Mouse (Mus musculus) kidney, adult 9 months (tissue): ENCODE results near the gene Abca4.
A peak's percentile ranks its signal among the peaks of the same experiment; 100 is the strongest.

ENCODE experiments used
- DNase-seq: peaks from one replicate; pipeline ENCODE4 v3.0.0; 2022

The Abca4 gene

DNA sequence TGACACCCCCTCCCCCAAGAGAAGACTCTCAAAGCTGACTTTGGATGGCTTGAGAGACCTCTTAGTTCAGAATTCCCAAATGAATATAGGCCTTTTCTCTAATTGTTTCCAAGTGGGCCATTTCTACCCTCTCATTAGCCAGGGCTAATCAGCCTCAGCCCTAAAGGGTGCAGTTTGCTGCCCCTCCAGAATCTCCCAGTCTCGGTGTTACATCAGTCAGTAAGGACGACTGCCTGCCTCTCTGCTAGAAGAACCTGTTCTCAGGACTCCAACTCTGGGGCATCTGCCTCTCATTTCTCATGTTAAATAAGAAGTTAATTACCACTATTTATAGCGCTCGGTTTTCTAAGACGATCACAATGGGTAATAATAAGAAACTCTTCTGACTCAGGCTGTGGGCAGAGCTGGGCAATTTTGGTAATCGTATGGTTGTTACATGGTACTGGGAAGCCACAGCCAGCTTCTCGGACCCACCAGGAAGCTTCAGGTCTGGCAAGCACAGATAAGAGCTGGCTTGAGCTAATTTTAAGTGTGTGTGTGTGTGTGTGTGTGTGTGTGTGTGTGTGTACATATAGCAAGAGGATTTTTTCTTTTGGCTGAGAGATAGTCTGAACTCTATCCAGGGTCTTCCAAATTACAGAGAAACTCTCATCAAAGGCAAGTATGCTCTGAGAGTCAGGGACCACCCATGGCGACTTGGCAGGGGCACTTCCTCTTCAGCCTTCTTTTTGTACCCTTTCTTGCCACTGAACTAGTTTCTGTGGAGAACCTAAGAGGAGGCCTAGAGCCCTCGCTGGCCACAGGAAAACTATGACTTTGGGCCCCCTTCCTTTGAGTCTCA lies 67.1 kb downstream of the Abca4 start:
- DNase-seq: no peak

DNA sequence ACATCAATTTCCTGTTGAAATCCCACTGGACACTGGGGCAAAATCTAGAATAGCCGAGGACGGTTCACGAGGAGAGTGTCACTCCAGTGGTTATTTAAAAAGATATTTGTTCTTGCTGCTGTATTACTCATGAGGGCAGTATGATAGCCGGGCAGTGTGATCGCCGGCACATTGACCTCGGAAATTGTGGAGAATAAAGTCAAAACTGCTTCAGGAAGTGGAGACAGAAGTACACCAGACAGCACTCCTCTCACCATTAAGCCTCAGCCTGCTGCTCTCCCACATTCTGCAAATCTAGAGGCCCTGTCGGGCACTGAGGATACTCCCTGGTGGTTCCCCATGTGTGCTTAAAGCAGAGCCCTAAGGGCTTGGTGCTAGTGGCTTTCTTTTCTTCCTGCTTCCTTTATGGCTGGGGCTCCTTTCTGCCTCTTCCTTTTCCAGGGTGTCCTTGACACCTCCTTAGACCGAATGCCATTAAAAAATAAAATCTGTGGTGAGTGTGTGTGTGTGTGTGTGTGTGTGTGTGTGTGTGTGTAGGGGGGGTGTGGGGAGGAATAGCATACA lies 74.5 kb downstream of the Abca4 start:
- no peak for DNase-seq

DNA sequence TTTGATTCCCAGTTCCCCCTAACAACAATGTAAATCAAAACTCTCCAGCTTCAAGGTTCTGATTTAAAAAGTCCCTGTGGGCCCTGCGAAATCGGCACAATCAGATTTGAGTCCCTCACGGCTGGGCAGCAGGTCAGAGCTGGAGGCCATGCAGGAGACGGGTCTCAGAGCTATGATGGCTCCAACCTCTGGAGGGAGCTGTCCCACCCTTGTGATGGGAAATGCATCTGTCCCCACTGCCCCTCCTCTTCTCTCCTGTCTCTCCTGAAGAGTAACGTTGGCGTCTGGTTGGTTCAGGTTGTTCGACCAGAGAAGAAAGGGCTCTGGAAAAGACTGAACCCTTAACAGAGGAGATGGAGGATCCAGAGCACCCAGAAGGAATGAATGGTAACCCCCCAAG lies 75.5 kb downstream of the Abca4 start:
- DNase-seq: no peak

DNA sequence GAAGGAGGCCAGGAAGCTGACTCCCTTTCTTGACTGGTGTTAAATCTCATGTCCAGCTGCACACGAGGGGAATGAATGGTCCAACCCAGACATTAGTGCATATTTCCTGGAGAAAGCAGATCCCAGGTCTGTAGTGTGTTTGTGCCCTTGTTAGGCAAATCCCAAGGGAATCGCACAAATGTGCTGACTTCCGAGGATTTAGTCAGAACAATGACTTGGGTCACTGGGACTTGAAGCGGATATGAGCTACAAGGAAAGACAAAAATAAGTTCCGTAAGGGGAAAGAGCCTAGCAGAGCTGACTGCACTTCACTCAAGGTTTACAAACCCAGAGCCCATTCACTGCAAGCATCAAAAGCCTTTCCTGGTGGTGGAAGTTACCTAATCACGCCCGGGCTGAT lies 76.0 kb downstream of the Abca4 start:
- DNase-seq: peak; percentile 79

DNA sequence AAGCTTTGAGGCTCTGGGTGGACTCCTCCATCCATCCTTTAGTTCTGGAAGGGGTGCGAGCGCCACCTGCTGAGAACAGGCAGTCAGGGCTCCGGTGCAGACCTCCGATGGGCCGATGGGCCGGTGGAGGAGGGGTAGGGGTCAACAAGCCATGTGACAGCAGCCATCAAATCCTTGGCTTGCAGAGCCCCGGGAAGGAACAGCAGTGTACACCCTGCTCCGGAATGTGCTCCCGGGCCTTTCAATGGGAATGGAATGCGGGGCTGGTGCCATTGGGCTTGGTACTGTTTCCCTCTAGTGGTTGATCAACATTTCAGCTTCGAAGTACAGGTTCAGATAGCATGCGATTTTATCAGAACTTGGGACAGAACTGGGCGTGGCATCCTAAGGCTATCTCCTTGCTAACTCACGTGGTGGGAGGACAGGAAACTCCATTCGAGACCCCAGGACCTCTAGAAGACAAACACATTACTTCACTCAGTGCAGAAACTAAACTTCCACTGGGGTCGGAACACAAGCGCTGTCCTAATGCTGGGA lies 78.0 kb downstream of the Abca4 start:
- peak; percentile 98 for DNase-seq

DNA sequence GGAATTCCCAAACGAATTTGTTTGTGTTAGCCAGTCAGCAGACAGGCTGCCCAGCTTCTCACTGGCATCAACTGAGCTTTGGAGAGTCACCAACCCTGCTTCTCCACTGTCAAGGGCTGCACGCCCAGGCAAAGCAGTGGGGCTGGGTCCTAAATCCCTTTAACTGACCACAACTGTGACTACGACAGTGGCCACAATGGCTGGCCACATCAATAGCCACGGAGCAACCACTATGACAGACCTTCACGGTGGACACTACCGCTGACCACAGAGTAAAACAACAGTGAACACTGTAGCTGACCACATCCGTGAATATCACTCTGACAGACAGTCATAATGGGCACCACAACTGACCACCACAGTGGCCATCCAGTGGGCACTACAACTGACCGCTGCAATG lies 78.6 kb downstream of the Abca4 start:
- DNase-seq: no peak

DNA sequence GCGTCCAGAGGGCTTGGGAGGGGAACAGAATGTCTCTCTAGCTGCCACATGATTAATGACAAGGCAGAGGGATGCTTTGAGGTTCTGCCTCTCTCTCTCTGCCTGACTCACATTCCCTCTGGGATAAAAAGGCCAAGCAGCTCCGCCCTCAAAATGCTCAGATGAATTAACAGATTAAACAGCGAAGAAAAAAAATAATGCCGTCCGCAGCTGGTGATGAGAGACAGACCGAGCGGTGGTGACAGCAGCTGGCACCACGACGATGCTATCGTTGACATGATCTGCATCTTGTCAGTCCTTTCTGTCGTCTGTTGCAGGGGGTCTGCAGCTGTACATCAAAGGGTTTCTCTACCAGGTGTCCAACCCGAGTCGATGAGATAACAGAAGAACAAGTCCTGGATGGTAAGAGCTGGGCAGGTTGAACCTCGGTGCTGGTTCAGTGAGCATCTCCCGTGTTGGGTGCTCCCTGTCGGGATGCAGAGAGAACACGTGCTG lies 84.8 kb downstream of the Abca4 start:
- DNase-seq: no peak

DNA sequence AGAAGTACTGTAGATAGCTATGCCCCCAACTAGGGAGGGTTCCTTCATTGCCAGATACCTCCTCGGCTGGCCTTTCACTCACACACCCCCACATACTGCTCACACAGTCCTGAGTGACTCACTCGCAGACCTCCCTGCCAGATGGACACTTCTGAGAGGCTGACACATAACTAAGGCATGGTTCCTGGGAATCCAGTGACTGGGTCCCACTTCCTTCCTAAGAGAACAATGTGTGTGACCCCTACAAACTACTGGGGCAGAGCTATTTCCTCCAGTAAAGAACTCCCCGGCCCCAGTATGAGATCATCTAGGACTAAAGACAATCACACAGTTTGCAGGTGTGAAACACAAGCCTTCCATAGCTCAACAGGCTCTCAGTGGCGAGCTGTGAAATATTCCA lies 86.5 kb downstream of the Abca4 start:
- peak; percentile 53 for DNase-seq

DNA sequence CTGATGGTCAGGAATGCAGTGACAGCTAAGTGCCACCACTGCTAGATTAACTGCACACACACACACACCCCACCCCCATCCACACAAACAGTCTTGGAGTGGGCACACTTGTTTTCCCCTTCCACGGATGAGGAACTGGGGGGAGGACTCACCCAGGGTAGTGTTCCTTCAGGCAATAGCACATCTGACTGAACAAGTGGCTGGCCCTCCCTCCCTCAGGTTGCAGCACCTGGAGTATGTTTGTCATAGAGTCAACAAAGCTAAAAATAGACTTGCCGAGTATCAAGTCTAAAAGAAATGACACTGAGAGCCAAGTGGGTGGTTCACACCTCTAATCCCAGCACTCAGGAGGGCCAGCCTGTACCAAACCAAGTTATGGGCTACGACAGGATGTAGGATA lies 87.4 kb downstream of the Abca4 start:
- DNase-seq: peak; percentile 40

DNA sequence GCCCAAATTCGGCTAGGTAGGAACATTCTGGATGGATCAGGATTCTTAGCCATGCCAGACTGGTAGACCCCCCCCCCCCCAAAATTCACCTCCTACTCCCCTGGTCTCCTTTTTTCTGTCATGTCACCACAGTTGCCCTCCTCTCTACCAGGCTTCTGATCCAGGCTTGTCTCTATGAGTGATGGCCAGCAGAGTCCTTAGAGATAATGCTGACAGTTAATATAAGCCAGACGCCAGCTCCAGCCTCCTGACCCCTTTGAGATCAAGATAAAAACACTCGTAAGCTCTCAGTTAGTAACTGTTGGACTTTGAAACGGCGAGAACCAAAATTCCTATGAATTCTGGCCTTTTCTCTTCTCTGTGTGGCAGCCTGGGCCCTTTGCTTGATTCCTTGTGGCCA lies 89.0 kb downstream of the Abca4 start:
- no peak for DNase-seq

DNA sequence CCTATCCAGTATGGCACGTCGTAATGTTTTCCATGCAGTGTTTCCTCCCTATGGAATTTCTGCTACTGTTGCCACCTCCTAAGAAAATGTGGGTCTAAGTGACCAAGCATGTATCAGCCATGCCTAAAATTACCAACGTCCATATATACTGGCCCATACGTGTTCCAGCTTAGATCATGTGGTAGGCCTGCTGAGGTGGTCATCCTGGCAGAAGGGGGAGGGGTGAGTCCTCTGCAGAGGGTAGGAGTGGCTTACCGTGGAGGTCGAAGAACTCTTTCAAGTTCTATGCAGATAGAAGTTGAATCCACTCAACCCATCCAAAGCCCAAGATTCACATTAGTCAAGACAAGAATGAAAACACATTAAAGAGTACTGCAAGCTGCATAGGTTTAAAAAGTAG lies 89.6 kb downstream of the Abca4 start:
- no peak for DNase-seq

DNA sequence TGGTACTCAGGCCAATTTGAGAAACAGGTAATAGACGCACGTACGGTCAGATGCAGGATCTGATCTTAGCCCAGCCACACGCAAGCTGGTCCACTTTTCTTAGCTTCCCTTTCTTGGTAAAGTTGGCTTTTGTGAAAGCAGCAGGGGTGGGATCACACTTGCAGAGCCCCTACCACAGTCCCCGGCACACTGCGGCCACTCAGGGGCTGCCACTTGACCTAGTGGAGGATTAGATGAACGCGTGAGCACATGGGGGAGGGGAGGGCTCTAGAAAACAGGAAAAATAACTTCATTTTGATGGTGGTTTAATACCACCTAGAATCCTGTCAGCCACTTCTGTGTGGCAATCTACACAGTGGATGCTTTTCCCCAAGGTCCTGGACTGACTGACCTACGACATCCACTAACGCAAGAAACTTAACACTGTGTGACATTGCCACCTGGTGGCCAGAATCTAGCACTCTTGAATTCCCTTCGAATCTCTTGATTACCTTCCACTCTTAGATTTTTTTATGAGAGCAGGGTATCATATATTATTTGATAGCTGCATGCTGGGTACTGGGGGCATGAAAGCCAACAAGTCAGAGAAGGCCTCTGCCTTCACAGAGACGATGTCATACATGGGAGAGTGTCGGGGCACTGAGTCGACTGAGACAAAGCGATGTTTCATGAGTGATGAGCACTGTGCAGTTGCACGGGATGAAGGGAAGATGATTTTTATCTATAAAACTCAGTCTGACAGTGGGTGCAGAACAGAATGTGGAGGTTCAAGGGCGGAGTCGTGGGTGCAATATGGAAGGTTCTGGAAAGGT lies 96.6 kb downstream of the Abca4 start:
- DNase-seq: peak; percentile 82

DNA sequence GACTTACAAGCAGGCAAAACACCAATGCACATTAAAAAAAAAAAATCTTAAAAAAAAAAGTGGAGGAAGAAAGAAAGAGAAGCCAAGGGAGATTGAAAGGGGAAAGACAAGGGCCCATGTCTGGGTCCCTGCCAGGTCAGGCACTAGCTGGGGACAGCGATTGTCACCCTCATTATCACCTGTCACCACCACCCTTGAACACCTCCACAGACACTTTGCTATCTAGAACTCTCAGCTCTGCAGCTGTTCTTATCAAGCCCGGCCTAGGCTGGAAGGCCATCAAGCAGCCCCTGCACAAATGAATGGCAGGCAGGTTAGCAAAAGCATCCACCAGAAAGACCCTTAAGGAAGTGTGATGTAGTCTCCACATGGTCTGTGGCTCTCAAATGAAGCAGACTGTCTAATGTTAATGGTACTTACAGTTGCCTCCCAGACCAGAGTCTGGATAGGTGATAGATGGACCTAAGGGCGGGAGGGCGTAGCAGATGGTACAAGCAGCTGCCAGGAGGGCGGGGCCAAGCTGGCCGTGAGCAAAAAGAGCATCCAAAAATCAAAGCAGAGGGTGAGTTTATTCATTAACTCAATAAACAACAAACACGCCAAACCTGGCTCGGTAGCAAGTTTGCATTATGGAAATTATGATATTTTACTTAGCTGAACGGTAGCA lies 98.1 kb downstream of the Abca4 start:
- DNase-seq: peak; percentile 60

DNA sequence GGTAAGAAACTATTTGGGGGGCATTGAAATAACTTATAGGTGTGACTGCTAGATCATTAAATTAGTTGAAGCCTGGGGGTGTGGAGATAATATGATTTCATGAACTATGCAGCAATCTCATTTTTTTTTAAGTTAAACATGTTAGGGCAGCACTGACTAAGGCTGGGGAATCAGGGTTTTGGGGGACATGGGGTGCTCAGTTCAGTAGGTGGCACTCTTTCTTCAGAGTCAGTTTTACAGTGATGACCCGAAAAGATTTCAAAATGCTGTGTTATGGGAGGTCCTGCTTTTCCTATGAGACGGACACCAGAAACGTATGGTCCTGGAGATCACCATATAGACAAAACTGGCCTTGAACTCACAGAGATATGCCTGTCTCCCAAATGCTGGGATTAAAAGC lies 99.2 kb downstream of the Abca4 start:
- DNase-seq: no peak

DNA sequence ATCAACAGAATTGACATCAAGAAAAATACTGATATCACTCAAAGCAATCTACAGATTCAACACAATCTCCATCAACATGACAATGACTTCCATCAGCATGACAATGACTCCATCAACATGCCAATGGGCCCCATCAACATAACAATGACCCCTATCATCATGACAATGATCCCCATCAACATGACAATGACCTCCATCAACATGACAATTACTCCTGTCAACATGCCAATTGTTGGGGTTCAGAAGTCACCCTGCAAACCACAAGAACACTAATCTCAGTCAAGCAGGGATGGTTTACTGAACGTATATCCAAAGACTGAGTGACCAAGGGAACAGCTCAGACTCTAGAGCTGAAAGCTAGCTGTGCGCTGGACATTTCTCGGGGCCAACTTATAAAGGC lies 101.2 kb downstream of the Abca4 start:
- no peak for DNase-seq

DNA sequence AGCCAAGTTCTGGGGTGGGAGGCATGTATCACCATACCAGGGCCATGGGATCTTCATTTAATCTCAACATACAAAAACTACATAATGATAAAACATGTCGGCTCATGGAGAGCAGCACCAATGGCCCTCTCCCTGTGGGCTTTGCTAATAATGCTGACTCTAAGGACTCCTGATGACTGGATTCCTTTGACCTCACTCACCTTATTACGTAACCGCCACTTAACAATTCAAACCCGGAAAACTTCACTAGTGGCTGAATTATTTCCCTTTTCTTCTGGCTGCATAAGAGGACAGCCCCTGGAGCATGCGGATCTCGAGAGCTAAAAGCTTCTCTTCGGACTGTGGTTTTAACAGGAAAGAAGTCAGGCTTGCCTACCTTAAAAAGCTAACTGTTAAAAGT lies 106.6 kb downstream of the Abca4 start:
- no peak for DNase-seq

DNA sequence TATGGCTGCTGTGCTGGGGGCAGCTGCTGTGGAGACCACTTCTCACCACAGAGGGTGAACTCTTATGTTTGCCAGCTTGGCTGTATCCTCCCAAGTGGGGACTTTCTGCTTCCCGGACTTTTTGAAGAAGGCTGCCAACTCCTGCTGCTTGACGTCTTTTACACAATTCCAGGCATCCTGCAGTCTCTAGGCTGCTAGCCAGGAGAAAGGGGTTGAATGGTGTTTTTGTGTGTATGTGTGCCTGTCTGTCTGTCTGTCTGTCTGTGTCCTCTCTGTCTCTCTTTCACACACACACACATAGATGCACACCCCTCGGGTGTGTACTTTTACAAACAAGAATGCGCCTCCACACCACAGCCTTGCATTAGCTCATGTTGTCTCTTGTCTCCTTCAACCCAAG lies 108.2 kb downstream of the Abca4 start:
- DNase-seq: no peak

DNA sequence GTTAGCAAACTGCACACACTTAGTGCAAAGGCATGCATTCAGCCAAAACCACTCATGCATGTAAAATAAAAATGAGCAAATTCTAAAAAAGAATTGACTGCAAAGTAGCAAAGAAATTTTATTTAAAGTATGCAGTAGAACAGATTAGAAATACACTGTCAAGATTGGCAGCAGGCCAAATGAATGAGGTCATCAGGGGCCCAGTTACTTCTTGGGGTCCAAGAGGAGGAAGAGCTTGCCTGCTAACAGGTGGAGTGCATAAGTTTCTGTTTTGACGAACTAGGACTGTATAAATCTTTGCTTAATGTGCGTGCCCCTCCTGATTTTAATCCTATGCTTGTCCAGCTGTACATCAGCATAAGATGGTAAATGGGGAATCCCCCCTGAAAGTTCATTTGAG lies 109.8 kb downstream of the Abca4 start:
- no peak for DNase-seq

DNA sequence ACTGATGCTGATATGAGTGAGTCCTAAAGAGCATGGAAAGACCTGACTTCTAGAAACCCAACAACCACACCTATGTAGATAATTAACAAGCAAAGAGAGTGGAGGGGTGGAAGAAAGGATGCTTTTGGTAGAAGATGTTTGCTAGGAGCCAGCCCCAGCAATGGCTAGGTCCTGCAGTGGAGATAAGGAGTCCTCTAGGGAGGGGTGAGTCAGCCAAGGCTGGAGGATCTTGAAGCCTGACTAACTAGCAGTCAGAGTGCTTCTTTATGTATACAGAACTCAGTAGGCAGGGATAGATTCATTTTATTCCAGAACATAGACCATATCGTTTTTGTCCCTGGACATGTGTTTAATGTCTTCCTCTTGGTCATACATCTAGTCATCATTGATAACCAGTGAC lies 115.2 kb downstream of the Abca4 start:
- no peak for DNase-seq

DNA sequence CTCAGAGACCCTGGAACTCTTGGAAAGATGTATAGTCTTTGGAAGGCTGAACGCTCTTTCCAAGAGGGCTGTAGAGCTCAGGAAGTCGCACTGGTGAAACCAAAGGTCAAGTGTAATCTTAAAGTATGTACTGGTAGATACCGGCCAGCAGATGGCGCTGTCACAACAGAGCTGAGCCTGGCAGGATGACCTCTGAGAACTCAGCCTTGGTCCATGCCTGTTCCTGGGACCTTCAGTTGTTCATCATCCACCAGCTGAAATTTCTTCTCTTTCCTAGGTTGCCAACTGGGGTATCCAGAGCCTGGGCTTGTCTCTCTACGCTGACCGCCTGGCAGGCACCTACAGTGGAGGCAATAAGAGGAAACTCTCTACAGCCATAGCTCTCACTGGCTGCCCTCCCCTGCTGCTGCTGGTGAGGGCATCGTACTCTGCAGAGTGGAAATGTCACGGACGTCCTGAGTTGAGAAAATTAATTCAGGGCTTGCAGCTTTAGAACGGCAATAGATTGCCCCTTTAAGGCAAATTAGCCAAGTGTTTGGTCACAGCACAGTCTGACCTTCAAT lies 125.5 kb downstream of the Abca4 start:
- DNase-seq: peak; percentile 82

DNA sequence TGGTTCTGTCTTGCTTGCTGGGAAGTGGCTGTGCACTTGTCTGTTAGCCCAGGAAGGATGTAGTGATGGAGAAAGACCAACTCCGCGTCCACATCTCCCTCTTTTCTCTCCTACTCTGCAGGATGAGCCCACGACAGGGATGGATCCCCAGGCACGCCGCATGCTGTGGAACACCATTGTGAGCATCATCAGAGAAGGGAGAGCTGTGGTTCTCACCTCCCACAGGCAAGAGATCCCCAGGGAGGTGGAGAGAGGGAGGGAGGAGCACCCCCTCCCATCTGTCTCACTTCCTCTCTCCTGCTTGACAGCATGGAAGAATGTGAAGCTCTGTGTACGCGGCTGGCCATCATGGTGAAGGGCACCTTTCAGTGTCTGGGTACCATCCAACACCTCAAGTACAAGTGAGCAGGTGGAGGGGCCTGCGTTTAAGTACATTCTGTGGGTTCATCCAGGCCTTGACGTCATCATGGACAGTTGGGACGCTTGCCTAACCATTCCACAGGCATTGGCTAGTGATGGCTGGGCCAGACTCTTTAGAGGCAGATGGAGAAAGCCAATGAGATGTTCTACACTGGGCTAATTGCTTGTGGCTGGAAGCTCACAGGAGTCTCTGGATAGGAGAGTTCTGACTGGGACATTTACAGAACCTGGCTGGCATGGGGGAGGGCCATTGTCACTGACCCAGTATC lies 126.5 kb downstream of the Abca4 start:
- DNase-seq: no peak

DNA sequence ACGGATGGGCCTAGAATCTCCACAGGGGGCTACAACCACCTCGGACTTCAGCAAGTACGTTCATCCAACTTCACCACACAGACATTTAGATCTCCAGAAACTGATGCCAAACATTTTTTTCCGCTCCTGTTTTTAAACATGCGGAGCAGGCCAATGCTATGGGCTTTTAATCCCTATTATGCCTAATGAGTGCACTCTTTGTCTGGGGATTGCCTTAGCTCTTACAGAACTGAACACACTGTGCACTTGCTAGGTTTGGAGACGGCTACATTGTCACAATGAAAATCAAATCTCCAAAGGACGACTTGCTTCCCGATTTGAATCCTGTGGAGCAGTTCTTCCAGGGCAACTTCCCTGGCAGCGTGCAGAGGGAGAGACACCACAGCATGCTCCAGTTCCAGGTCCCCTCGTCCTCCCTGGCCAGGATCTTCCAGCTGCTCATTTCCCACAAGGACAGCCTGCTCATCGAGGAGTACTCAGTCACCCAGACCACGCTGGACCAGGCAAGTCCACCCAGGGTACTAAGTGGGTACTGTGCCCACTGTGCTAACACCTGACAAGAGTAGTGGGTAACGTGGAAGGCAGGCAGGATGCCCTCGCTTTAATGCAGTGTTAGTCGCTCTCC lies 129.4 kb downstream of the Abca4 start:
- DNase-seq: no peak
